Mouse (Mus musculus): ENCODE data around the gene Lpcat4.

Gene Lpcat4

GRCm38 (mm10) chr2:112239212-112239934 lies at the start of gene Lpcat4:
TSS of gene Lpcat4 (plus strand) at chr2:112239468.
- DNase-seq (ENCODE audit: low spot score in 2 of 2): peak; percentile 84 to 93

- DNase-seq (ENCODE audit: low spot score in 2 of 2): no peak
Measured at GRCm38 (mm10) chr2:112196859-112197258, 42.4 kb upstream of the Lpcat4 start.

DNA sequence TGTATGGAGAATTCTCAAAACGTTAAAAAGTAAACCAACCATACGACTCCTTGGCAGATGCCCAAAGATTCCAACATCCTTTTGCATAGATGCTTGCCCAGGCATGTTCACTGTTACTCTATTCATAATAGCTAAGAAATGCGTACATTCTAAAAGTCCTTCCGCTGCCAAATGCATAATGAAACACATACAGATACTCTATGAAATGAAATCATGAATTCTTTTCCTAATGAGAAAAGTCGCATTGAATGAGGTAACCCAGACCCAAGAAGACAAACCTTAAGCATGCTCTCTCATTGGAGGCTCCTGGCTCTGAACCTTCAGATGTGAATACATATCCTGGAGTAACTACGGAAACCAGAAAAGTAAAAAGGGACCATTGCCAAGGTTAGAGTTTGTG lies 36.2 kb upstream of the Lpcat4 start:
- no peak for DNase-seq (ENCODE audit: low spot score in 2 of 2)

DNA sequence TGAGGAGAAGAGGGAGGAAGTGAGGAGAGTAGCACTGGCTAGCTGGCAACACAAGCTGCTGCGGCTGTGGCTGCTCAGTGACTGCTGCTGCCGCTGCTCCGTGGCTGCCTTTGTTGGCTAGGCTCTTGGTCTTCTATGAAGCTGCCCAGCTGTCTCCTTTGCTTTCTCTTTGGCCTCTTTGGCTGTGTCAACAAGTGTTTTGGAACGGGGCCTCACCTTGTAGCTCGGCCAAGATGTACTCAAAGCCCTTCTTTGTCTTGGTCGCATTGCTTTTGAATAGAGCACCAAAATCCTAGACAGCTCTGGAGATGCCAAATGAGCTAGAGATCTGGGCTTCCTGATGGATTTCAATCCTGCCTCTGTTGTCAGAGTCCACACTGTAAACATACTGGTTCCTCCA lies 29.1 kb upstream of the Lpcat4 start:
- DNase-seq (ENCODE audit: low spot score in 2 of 2): peak in 1 of 2 experiments; percentile 26

DNA sequence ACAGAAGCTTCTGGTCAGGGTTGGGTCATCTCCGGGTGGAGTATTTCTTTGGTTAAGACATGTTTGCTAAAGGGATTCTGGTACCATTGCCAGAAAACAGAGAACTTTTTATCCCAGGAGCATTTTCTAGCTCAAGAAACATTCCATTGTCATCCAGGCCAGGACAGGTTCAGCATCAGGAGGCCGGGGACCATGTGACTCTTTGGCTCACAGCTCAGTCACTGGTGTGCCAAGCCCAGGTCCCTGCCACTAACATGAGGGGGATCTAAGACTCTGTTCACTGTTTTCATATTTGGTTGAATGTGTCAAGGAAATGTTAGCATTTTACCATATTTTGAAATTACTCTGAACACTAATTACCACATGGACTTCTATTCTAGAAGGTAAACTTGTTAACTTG lies 28.6 kb upstream of the Lpcat4 start:
- no peak for DNase-seq (ENCODE audit: low spot score in 2 of 2)

DNA sequence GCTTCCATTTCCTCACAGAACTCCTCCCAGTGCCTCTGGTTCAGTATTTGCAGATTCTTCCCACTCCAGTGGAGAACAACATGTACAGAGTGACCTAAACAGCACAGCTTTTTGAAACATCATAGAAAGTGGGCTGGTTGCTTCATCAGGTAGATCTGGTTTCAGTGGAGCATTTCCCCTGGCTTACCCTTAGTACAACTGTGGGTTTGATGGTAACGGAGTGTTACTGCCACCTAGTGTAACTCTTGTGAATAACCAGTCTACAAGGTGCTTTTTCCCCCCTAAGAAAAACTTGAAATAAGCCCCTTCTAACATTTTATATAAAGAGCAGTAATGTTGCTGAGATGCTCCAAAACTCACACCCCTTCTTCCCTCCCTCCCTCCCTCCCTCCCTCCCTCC lies 23.3 kb upstream of the Lpcat4 start:
- no peak for DNase-seq (ENCODE audit: low spot score in 2 of 2)

DNA sequence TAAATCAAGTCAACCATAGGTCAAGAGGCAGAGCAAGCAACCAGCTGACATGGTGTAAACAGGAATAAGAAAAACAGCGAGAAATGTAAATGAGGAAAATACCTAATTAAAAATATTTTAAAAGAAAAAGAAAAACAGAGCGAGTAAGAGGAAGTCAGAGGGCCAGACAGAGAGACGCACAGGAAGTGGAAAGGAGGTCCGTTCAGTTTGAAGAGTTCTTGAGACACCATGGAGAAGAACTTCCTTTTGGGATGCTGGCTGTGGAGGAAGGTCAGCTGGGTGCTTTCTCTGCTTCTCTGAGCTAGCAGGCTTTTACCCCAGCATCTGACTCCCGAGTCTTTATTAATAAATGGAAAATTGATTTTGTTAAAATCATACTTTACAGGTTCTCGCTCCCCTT lies 21.7 kb upstream of the Lpcat4 start:
- DNase-seq (ENCODE audit: low spot score in 2 of 2): no peak

DNA sequence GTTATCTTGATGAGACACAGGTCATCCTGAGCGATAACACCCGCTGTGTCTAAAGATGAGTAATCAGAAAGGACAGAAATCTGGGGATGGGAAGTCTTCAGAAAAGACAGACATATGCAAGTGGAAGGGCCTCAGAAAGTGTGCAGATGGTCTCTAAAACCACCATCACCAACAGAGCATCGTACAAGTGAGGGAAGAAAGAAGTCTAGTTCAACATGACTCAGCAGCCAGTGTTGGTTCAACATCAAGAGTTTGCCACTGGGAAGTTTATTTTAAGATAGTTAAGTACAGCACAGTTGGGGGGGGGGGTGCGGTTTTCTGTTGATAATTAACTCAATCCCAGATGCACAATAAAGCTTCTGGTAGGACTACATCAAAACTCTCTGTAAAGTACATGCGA lies 18.4 kb upstream of the Lpcat4 start:
- DNase-seq (ENCODE audit: low spot score in 2 of 2): no peak

DNA sequence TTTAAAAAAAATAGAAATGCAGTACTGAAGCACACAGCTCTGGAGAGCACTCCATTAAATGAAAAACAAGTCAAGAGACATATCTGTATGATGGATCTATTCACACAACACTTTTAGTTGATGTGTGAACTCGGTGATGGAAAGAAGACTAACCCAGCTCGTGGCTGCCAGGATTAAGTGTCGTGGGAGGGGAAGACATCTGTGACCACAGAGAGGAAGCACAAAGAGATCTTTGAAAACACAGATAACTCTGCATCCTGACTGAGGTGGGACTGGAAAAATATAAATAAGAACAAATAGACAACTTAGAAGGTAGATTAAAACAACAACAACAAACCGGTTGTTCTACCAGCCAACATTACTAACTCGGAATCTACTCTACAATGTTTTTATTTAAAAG lies 16.7 kb upstream of the Lpcat4 start:
- DNase-seq (ENCODE audit: low spot score in 2 of 2): no peak

DNA sequence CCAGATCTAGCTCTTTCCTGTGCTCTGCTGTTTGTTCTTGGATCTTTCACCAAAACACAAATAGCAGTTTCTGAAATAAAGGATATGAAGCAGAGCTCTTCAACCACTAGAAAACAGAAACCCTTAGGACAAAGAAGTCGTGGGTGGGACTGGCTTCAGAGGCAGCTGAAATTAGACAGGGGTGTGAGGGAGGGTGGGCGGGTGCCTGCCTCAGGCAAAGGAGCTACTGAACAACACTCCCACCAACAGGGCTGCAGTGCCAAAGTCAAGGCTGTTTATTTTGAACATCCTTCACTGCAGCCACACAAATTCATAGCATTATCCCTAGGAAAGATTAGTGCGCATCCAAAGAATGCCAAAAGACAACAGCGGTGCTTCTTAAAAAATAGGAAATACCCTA lies 14.9 kb upstream of the Lpcat4 start:
- DNase-seq (ENCODE audit: low spot score in 2 of 2): no peak

GRCm38 (mm10) chr2:112232623-112233022 lies 6.6 kb upstream of the Lpcat4 start:
- DNase-seq (ENCODE audit: low spot score in 2 of 2): no peak

- no peak for DNase-seq (ENCODE audit: low spot score in 2 of 2)
Measured at GRCm38 (mm10) chr2:112236620-112237019, 2.6 kb upstream of the Lpcat4 start.

GRCm38 (mm10) chr2:112238006-112238405 lies 1.3 kb upstream of the Lpcat4 start:
- no peak for DNase-seq (ENCODE audit: low spot score in 2 of 2)

DNA sequence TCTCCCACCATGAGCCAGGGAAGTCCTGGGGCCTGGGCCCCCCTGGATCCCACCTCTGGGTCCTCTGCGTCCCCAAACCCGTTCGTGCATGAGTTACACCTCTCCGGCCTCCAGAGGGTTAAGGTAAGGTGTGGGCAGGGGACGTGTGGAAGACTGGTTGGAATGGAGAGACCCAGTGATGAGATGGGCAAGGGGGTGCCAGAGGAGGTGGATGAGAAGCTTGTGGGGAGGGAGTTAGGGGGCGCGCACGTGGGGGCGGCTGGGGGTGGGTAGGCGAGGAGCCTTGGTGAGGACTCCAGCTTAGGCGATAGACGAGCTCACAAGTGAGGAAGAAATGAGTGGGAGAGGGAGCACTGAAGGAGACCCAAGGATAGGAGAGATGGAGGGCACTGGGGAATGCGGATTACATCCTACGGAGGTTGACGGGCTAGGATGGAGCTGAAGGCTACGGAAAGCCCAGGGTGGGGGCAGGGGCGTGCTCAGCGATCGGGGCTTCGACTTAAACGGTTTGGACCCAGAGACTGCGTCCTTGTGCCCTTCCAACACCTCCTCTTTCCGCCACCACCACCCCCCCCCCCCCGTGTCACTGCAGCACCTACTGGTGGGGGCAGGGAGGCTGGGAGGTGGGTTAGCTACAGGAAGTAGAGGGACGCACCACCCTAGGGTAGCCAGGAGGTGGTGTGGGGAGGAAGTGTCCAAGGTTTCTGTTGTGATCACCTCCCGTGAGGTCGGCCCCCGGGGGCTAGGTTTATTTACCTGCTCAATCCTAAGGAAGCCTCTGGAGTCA lies 860 bp downstream of the Lpcat4 start:
- DNase-seq (ENCODE audit: low spot score in 2 of 2): no peak

DNA sequence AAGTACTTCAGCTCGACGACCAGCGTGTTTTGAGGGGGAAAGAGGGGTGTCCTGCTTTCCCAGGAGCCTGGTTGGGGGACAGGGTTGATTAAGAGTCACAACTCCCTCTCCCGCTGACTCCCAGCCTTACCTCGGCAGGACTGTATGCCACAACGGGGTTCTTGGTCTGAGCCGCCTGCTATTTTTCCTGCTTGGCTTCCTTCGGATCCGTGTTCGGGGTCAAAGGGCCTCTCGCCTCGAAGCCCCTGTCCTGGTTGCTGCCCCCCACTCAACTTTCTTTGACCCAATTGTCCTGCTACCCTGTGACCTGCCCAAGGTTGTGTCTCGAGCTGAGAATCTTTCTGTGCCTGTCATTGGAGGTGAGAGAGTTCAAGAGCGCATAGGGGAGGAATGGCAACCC lies 2.5 kb downstream of the Lpcat4 start:
- DNase-seq (ENCODE audit: low spot score in 2 of 2): no peak

GRCm38 (mm10) chr2:112245307-112245706 lies 6.0 kb downstream of the Lpcat4 start:
- no peak for DNase-seq (ENCODE audit: low spot score in 2 of 2)

- no peak for DNase-seq (ENCODE audit: low spot score in 2 of 2)
Measured at GRCm38 (mm10) chr2:112246193-112246592, 6.9 kb downstream of the Lpcat4 start.

DNA sequence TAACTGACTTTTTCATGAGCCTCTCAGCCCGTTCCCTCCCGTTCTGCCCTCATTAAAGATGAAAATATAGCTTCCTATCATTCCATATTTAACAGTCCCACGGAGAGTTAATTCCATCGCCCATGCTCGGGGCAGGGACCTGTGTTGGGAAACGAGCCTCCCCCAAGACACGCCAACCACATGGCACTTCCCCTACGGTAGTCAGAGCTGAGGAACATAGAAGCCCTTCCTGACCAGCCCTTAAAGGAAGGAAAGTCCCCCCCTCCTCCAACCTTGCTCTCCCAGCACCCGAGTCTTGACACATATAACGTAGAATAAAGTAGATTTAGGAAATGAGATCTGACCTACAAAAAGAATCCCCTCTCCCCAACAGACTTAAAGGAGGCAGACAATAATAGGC lies 8.1 kb downstream of the Lpcat4 start:
- DNase-seq (ENCODE audit: low spot score in 2 of 2): no peak

DNA sequence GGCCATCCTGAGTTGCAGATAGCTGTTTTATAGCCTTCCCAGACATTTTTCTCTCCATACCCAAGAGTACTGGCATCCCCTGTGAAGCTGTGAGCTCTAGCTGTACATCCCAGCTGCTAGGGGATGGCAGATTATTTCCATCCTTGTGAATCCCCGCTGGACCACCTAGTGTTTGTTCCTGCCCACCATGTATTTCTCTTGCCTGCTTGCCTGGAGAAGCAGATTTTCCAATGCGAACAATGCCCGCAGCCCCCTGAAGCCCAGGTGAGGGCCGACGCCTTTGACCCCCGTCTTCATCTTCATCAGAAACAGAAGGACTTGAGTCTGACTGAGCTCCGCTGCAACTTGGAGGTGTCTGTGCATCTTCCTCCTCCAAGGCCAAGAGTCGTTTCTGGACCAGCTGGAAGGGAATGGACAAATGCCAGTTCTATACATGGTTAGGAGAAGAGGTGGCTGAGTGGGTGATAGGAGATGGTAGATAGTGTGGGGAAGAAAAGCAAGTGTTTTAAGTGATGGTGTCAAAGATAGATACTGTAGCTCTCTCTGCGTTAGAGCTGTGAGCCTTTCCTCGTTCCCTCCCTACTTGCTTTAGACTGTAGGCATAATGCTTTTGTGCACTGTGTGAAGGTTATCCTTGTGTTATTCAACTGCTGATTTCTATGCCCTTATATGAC lies 10.6 kb downstream of the Lpcat4 start:
- no peak for DNase-seq (ENCODE audit: low spot score in 2 of 2)

DNA sequence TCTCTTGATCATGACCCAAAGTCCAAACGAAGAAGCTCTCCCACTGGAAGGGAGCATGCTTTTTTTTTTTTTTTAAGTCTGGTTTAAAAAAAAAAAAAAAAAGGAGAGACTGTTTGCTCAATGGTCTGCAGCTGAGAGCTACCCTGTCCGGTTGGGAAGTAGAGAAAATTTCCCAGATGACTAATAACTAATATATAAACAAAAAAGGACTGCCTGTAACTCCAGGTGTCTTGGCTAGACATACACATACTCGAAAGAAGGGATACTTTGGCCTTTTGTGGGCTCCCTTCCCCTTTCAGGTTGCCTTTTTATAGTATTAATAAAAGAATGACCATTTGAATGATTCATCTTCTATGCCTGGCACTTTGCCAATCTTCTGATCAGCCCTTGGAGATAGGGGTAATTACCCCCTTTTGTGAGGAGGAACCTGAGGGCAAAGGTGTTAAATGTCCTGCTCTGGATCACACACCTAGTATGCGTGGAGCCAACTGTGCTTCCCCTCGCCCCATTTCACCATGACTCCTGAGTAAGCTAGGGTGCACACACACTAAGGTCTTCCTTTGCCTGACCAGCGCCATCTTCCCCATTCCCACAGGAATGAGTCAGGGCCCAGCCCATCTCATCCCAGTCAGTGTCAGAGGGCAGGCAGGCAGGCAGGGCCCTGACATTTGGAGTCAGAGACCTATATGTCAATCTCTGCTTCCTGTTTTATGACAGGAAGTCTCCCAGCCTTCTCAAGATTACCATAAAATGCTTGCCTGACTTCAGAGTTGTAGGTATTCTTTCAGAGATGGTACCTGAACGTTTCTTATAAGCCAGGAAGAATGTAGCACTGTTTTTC lies 15.6 kb downstream of the Lpcat4 start:
- DNase-seq (ENCODE audit: low spot score in 2 of 2): no peak

- DNase-seq (ENCODE audit: low spot score in 2 of 2): no peak
Measured at GRCm38 (mm10) chr2:112259241-112259962, 20.1 kb downstream of the Lpcat4 start, which contains the start of gene Nutm1. TSS of gene Nutm1 (minus strand) at chr2:112259291.

Data from urinary bladder, postnatal 4 days (tissue).